Mouse (Mus musculus): ENCODE measurements around the gene Clnk. TPM values are rescaled to one million over a fixed set of nuclear protein-coding genes. Genes with fewer than 3 reads are reported as not detected.

Clnk gene
- total and polyA plus RNA-seq, 3 experiments: not detected

Other genes with a start within 250 kb of the Clnk start
- gene Zfp518b, start 192.0 kb downstream of the Clnk start, total RNA-seq (2012; rRNA removed): not detected in 2 replicates
- gene Zfp518b, start 192.0 kb downstream of the Clnk start, polyA plus RNA-seq (2012; ENCODE audit: insufficient read depth in 1 of 2, insufficient read length in 2 of 2, low read depth in 1 of 2, low replicate concordance in 2 of 2, missing spikeins in 1 of 2): not detected

Measured in MEL (cell line).